Mouse (Mus musculus) bone marrow, adult 2 months (tissue): ENCODE data around the gene Glmn. TPM values are rescaled to one million over a fixed set of nuclear protein-coding genes. Genes with fewer than 3 reads are reported as not detected.

Experiments used
- H3K27ac ChIP-seq: fragments of 200-500 bp; 2 replicates; pipeline ENCODE4 v1.5.1; 2012; ENCODE audit warnings: low read depth, mild to moderate bottlenecking, control low read depth, inconsistent platforms, low read length; ENCODE audit not compliant: control insufficient read depth, poor library complexity, insufficient read depth
- H3K4me1 ChIP-seq: fragments of 200-500 bp; 2 replicates; pipeline ENCODE4 v1.6.1; 2011; ENCODE audit warnings: low read length; ENCODE audit not compliant: control insufficient read depth, insufficient read depth
- H3K4me3 ChIP-seq: fragments of 200-500 bp; replicated peaks from 2 replicates; pipeline ENCODE3; 2011; ENCODE audit warnings: mild to moderate bottlenecking, low read depth, low read length, control low read depth; ENCODE audit not compliant: control insufficient read depth
- CTCF ChIP-seq: fragments of 200-500 bp; IDR thresholded peaks from 2 replicates; pipeline ENCODE4 v1.5.1; 2011; ENCODE audit warnings: low read length, control low read depth; ENCODE audit not compliant: control insufficient read depth, insufficient read depth
- POLR2A ChIP-seq: fragments of 200-500 bp; IDR thresholded peaks from 2 replicates; pipeline ENCODE4 v1.6.1; 2011; ENCODE audit warnings: low read depth, mild to moderate bottlenecking, control low read depth, low read length, borderline replicate concordance; ENCODE audit not compliant: control insufficient read depth
- WGBS: fragments of 180-500 bp; shearing (Covaris S2); methylation state at CpG from one replicate; pipeline ENCODE4 v1.1.7; 2018; 5-methylcytosine and 5-hydroxymethylcytosine counted together
- polyA plus RNA-seq: library from polyadenylated mRNA; stranded (reverse); fragments of >200 nt; gene quantifications from 2 replicates; pipeline ENCODE4 v1.2.4, GENCODE M21; 2011; ENCODE audit warnings: low replicate concordance; ENCODE audit not compliant: missing spikeins, insufficient read depth, insufficient read length

The Glmn gene
- polyA plus RNA-seq, 1 experiment: 4.6 TPM

DNA sequence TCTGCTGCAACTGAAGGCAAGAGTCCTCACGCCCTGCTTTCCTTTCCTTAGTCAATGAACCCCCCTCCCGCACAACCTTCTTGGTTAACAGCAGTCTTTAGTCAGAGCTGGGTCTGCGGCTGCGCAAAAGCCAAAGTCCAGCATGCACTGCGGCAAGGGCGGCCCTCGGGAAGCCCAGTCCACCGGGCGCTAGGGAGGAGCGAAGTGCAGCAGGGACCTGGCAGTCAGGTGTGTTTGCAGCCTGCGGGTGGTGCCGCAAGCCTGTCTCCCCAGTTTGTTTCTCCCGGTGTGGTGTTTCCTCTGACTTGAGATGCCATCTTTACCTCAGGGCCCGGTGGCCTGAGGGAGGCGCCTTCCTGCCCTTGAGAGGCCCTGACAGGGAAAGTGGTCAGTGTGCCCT is 63.1 kb downstream of the Glmn start, which contains the start of gene 1700028K03Rik:
Gene 1700028K03Rik, plus strand, starts transcription at position 129 of the 400 bp plus-strand sequence.
- WGBS: 80% methylated on average over 15 of the region's 15 CpGs
- H3K4me1 ChIP-seq: no peaks in the 10 kb centered on the region

DNA sequence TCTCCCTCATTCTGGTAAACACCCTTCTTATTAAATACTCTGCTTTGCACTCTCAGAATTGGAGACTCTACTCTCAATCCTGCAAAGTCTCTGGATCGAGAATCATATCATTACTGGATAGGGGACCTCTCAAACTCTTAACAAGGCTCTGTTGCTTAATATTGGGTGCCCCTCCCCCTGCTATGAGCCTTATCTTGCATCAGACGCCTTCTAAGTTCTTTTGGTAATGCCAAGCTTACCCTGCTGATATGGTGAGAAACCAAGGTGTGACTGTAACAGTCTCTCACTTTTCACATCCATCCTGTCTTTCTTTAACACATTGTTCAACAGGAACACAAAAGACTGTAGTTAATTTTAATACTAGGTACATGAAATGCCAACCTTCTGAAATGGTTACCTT is 64.1 kb downstream of the Glmn start:
- no peak for TF ChIP-seq POLR2A
- no peak for TF ChIP-seq CTCF
- no peak overlapping the region for H3K27ac ChIP-seq
- H3K4me3 ChIP-seq: no peak overlapping the region
- no peaks in the 10 kb centered on the region for H3K4me1 ChIP-seq
- 57% methylated on average over 2 of the region's 2 CpGs for WGBS

More for the DNA sequence above, 63.1 kb downstream of the Glmn start, which contains the start of gene 1700028K03Rik:
- TF ChIP-seq POLR2A (no peak), CTCF (no peak)
- no peak within 1 kb of the TSS for H3K27ac ChIP-seq
- H3K4me3 ChIP-seq: no peak within 1 kb of the TSS

- Histone ChIP-seq H3K27ac (no peak overlapping the region), H3K4me1 (no peaks in the 10 kb centered on the region), H3K4me3 (no peak overlapping the region)
- 72% methylated on average over 3 of the region's 3 CpGs for WGBS
- TF ChIP-seq CTCF (no peak), POLR2A (no peak)
Measured at GRCm38 (mm10) chr5:107528856-107529255, 68.8 kb downstream of the Glmn start.

- no peak overlapping the region for H3K27ac ChIP-seq
- no peak overlapping the region for H3K4me3 ChIP-seq
- 4% methylated on average over 10 of the region's 10 CpGs for WGBS
- H3K4me1 ChIP-seq: peaks cover 1% of the 10 kb centered on the region
- TF ChIP-seq CTCF: no peak
- TF ChIP-seq POLR2A: no peak
Measured at GRCm38 (mm10) chr5:107524281-107524680, 73.4 kb downstream of the Glmn start.

GRCm38 (mm10) chr5:107521897-107522296 is 75.8 kb downstream of the Glmn start:
- no peak overlapping the region for H3K27ac ChIP-seq
- WGBS: 19% methylated on average over 7 of the region's 7 CpGs
- peaks cover 1% of the 10 kb centered on the region for H3K4me1 ChIP-seq
- H3K4me3 ChIP-seq: no peak overlapping the region
- TF ChIP-seq POLR2A: no peak
- TF ChIP-seq CTCF: no peak

GRCm38 (mm10) chr5:107521386-107521785 is 76.3 kb downstream of the Glmn start:
- no peak overlapping the region for H3K4me3 ChIP-seq
- peaks cover 1% of the 10 kb centered on the region for H3K4me1 ChIP-seq
- 78% methylated on average over 6 of the region's 6 CpGs for WGBS
- no peak overlapping the region for H3K27ac ChIP-seq
- TF ChIP-seq CTCF: no peak
- no peak for TF ChIP-seq POLR2A

DNA sequence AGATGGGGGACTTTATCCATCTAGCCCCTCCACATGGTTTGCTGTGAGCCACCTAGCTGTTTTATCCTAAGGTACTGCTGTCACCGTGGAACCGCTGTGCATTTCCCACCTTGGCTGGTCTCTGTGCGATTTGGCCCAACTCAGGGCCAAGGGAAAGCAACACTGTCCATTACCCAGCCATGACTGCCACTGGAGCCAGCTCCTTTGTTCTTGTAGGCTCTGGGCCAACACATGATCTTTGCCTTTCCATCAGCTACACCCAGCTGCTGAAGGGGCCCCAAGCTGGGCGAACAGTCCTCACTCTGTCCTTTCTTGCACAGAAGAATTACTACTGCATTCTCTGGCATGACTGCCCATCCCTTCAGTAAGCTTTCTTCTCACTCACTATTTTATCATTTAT is 79.1 kb downstream of the Glmn start:
- WGBS: 95% methylated on average over 4 of the region's 4 CpGs
- Histone ChIP-seq H3K27ac (no peak overlapping the region), H3K4me3 (no peak overlapping the region), H3K4me1 (peaks cover 1% of the 10 kb centered on the region)
- TF ChIP-seq CTCF (no peak), POLR2A (no peak)

DNA sequence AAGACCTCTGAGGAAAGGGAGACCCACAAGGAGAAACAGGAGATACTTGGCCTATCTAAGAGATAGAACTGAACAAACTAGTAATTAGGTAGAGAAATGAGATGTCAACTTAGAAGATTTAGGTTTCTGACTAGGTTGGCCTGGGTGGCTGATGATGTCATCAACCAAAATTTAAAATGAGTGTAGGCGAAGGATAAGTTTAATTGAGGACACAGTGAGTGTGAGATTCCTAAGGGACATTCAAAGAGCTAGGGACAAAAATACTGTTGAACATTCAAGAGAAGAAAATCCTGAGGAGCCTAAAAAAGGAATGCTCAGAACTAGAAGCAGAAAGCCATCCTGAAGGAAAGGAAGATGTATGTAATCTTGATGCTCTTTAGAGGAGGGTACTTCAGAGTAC is 81.6 kb downstream of the Glmn start:
- Histone ChIP-seq H3K27ac (no peak overlapping the region), H3K4me3 (no peak overlapping the region), H3K4me1 (peaks cover 2% of the 10 kb centered on the region; the same call in 1 of the 2 replicates)
- TF ChIP-seq CTCF (no peak), POLR2A (no peak)
- WGBS: 81% methylated on average over 1 of the region's 1 CpGs

DNA sequence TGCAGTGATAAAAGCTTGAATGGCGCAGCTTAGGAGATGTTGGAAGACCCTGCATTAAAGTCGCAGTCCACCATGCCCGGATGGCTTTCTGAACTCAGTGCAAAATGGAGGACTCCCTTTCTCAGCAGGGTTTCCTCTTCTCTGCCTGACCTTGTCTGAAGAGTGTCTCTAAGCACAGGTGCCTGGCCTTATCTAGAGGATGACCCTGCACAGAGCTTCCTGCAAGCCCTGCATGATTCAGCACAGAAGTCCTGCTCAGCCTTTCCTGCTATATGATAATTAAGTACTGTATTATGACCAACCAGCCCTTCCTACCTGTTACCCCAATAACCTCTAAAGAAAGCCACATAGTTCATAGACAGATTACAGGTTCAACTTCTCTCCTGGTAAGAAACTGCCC is 82.2 kb downstream of the Glmn start:
- TF ChIP-seq POLR2A (no peak), CTCF (no peak)
- WGBS: 86% methylated on average over 3 of the region's 3 CpGs
- Histone ChIP-seq H3K4me3 (no peak overlapping the region), H3K27ac (no peak overlapping the region), H3K4me1 (peaks cover 2% of the 10 kb centered on the region; the same call in 1 of the 2 replicates)
